Mouse (Mus musculus): ENCODE measurements around the gene Olfr262. TPM values are rescaled to one million over a fixed set of nuclear protein-coding genes. Genes with fewer than 3 reads are reported as not detected.

Olfr262 gene
- total RNA-seq (2023): not detected

GRCm38 (mm10) chr19:12241559-12241958 lies at the start of gene Olfr262:
TSS of gene Olfr262 (minus strand) at chr19:12241659.

GRCm38 (mm10) chr19:12279554-12279953 lies 38.1 kb upstream of the Olfr262 start, which contains the start of gene Olfr1434:
TSS of gene Olfr1434 (plus strand) at chr19:12279854.

GRCm38 (mm10) chr19:12260732-12261131 lies 19.3 kb upstream of the Olfr262 start, which contains the start of gene Olfr235:
TSS of gene Olfr235 (plus strand) at chr19:12261032.

GRCm38 (mm10) chr19:12232496-12232895 lies 9.0 kb downstream of the Olfr262 start, which contains the start of gene Olfr1432:
TSS of gene Olfr1432 (minus strand) at chr19:12232596.

GRCm38 (mm10) chr19:12200334-12200733 lies 41.1 kb downstream of the Olfr262 start, which contains the start of gene Olfr1431:
TSS of gene Olfr1431 (plus strand) at chr19:12200634.

Other genes starting within 250 kb of the Olfr262 start
- not detected for gene Olfr1423, start 200.3 kb downstream of the Olfr262 start, total RNA-seq (2023)
- gene Olfr1424, start 179.0 kb downstream of the Olfr262 start, total RNA-seq (2023): not detected
- not detected for gene Olfr1425, start 163.9 kb downstream of the Olfr262 start, total RNA-seq (2023)
- not detected for gene Olfr1426, start 149.6 kb downstream of the Olfr262 start, total RNA-seq (2023)
- not detected for gene Olfr1427, start 138.3 kb downstream of the Olfr262 start, total RNA-seq (2023)
- not detected for gene Olfr1428, start 125.8 kb downstream of the Olfr262 start, total RNA-seq (2023)
- not detected for gene Olfr76, start 118.5 kb downstream of the Olfr262 start, total RNA-seq (2023)
- not detected for gene Olfr1555-ps1, start 71.5 kb downstream of the Olfr262 start, total RNA-seq (2023)
- gene Olfr1431, start 41.0 kb downstream of the Olfr262 start, total RNA-seq (2023): not detected
- gene Olfr1432, start 9.1 kb downstream of the Olfr262 start, total RNA-seq (2023): not detected
- gene Olfr235, start 19.4 kb upstream of the Olfr262 start, total RNA-seq (2023): not detected
- gene Olfr1434, start 38.2 kb upstream of the Olfr262 start, total RNA-seq (2023): not detected
- gene Olfr1436, start 57.5 kb upstream of the Olfr262 start, total RNA-seq (2023): not detected
- gene Olfr1437, start 83.4 kb upstream of the Olfr262 start, total RNA-seq (2023): not detected
- not detected for gene Olfr1438-ps1, start 94.3 kb upstream of the Olfr262 start, total RNA-seq (2023)
- not detected for gene Olfr1440, start 145.6 kb upstream of the Olfr262 start, total RNA-seq (2023)
- gene Olfr1441, start 175.8 kb upstream of the Olfr262 start, total RNA-seq (2023): not detected
- not detected for gene Pfpl, start 186.2 kb upstream of the Olfr262 start, total RNA-seq (2023)
- gene Mpeg1, start 219.1 kb upstream of the Olfr262 start, total RNA-seq (2023): 10 to 100 TPM in 1 of 2 experiments, 1 to 10 TPM in 1; 8.7 to 17.2 TPM